Mouse (Mus musculus) ES-Bruce4 (cell line): ENCODE results near the gene Vamp2. TPM values are rescaled to one million over a fixed set of nuclear protein-coding genes. Genes with fewer than 3 reads are reported as not detected.
A peak's percentile ranks its signal among the peaks of the same experiment; 100 is the strongest.

Source experiments
- H3K27ac ChIP-seq: 2 replicates; pipeline ENCODE4 v1.5.1; 2012; ENCODE audit warnings: low read length, inconsistent platforms; ENCODE audit not compliant: insufficient read depth
- H3K27me3 ChIP-seq: 2 replicates; pipeline ENCODE4 v1.6.1; 2012; ENCODE audit warnings: mild to moderate bottlenecking, low read length, inconsistent platforms; ENCODE audit not compliant: control insufficient read depth, poor library complexity, insufficient read depth, severe bottlenecking
- H3K36me3 ChIP-seq: 2 replicates; pipeline ENCODE4 v1.6.1; 2012; ENCODE audit warnings: inconsistent platforms, mild to moderate bottlenecking, low read length, moderate library complexity; ENCODE audit not compliant: control insufficient read depth, poor library complexity, insufficient read depth, severe bottlenecking
- H3K4me1 ChIP-seq: one replicate; pipeline ENCODE4 v1.8.1; 2011; ENCODE audit warnings: low read length; ENCODE audit not compliant: control insufficient read depth, insufficient read depth
- H3K4me3 ChIP-seq: 2 replicates; pipeline ENCODE4 v1.5.1; 2011; ENCODE audit warnings: low read depth, mild to moderate bottlenecking, low read length
- H3K9ac ChIP-seq: 2 replicates; pipeline ENCODE4 v1.6.1; 2012; ENCODE audit warnings: low read depth, mild to moderate bottlenecking, inconsistent platforms; ENCODE audit not compliant: poor library complexity, severe bottlenecking
- H3K9me3 ChIP-seq: replicated peaks from 2 replicates; pipeline ENCODE4 v1.6.1; 2012; ENCODE audit warnings: mild to moderate bottlenecking, low read length, inconsistent platforms; ENCODE audit not compliant: control insufficient read depth, poor library complexity, insufficient read depth, severe bottlenecking
- CTCF ChIP-seq: IDR thresholded peaks from one replicate; pipeline ENCODE4 v1.8.1; 2011; ENCODE audit warnings: low read depth, low read length
- EP300 ChIP-seq: IDR thresholded peaks from 2 replicates; pipeline ENCODE4 v1.6.1; 2011; ENCODE audit warnings: low read depth, low read length; ENCODE audit not compliant: insufficient read depth
- POLR2A ChIP-seq: IDR thresholded peaks from one replicate; pipeline ENCODE4 v1.8.1; 2011; ENCODE audit warnings: low read length; ENCODE audit not compliant: insufficient read depth
- polyA plus RNA-seq: library from polyadenylated mRNA; stranded (reverse); fragments of >200 nt; gene quantifications from 2 replicates; pipeline ENCODE4 v1.2.4, GENCODE M21; 2011; ENCODE audit warnings: low read depth; ENCODE audit not compliant: missing spikeins, insufficient read depth, insufficient read length

Vamp2 gene
- polyA plus RNA-seq, 1 experiment: 39.5 TPM

DNA sequence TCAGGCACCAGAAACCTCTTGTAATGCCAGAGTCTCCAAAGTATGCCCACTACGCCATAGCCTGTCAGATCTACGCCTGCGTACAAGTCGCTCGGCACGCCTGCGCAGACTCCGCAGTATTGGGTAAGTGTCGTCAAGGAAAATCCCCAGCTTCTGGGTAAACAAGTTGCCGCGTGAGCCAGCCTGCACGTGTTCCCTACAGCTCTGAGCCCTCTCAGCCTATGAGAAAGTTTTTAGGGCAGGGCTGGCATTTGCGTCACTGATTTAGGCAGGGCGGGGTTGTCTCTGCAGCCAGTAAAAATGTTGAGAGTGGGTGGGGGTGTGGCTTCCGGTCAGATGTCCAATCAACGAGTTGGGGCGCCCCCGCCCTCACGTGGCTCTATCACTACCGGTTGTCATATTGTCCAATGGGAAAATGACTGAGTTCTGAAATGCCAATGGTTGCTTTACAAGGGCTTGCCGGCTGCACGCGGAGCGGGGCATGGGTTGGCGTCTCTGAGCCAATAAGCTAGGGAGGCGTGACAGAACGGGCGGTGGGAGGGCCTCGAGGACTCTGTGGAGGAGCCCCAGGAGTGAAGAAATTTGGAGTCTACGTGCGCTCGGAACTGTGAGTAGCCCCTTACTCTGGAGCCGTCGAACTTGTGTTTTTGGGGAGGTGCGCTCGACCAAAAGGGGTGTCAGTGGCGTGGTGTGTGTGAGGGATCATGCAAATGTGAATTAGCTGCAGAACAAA, 6.6 kb downstream of the Vamp2 start, which contains the start of gene Per1:
Per1 (plus strand) TSS at position 521 of the 733 bp plus-strand sequence.
- H3K36me3 ChIP-seq: peaks cover 12% of the 10 kb centered on the region
- TF ChIP-seq POLR2A (no peak), EP300 (peak; percentile 50; the same call in 1 of the 2 replicates)
- no peak within 1 kb of the TSS; the same call in 1 of the 2 replicates for H3K27ac ChIP-seq
- no peaks in the 10 kb centered on the region for H3K9me3 ChIP-seq
- peak within 1 kb of the TSS; percentile 96 for H3K4me3 ChIP-seq
- no peaks in the 10 kb centered on the region for H3K4me1 ChIP-seq
- peak within 1 kb of the TSS; percentile 57 for H3K9ac ChIP-seq
- H3K27me3 ChIP-seq: no peaks in the 10 kb centered on the region

DNA sequence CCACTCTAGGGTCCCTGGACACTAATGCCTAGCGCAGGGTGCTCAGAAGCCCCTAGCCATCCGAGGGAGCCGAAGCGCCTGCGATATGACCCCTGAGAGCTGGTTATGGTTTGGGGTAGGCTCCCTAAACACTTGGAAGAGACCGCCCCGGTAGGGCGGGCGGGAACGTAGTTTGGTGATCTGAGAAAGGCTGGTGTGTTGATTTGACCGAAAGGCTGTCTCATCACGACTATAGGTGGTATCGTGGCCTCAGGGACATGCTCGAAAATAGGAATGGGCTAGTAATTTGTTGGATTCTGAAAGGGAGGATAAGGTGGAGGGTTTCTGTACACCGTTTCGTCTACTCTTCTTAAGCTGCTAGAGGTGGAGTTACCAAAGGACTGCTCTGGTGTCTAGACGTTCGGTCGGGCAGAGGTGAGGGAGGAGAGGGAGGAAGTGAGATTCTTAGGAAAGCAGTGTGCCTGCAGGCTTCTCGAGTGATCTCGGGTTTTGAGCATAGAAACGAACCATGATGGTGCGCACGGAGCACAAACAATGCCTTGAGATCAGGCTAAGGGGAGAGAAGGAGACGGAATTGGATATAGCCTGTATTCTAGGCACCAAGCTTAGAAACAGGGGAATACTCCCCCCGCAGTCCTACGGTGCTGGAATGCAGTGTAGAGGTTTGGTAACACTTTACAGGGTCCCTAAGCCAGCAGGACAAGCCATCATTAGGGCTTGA, 7.4 kb downstream of the Vamp2 start:
- H3K27ac ChIP-seq: no peak overlapping the region
- H3K4me3 ChIP-seq: peak overlapping the region; percentile 96
- H3K4me1 ChIP-seq: no peaks in the 10 kb centered on the region
- peaks cover 5% of the 10 kb centered on the region; the same call in 1 of the 2 replicates for H3K36me3 ChIP-seq
- peak overlapping the region; percentile 57 for H3K9ac ChIP-seq
- no peaks in the 10 kb centered on the region for H3K9me3 ChIP-seq
- H3K27me3 ChIP-seq: no peaks in the 10 kb centered on the region
- TF ChIP-seq EP300 (no peak), CTCF (no peak), POLR2A (no peak)

DNA sequence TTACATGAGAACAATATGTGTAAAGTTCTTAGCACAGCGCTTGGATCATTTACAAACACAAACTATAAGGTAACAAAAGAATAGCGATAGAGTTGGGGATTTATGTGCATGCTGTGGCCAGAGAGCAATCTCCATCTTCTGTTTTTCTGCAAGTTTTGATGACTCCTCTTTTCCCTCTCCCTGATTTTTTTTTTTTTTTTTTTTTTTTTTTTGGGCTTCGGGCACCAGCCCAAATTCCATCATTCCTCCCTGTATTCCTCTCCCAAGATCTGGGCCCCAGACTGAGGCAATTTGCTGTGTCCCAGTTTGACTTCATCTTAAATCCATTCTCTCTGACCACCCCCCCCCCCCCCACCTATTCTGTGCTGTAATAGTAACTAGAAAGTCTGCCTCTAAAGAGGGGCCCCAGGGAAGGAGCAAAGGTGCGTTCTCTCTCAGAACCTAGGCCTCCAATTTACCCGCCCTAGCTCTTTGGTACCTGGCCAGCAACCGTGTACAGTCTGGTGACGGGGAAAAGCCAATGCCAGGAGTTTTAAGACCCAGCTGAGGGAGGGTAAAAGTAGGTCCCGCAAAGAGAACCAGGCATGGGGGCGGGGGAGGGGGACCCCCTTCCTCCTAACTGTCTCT, 8.2 kb downstream of the Vamp2 start:
- no peaks in the 10 kb centered on the region for H3K4me1 ChIP-seq
- peaks cover 7% of the 10 kb centered on the region; the same call in 1 of the 2 replicates for H3K36me3 ChIP-seq
- TF ChIP-seq CTCF (no peak), EP300 (no peak)
- H3K4me3 ChIP-seq: peak overlapping the region; percentile 54
- H3K9ac ChIP-seq: peak overlapping the region; percentile 59
- H3K9me3 ChIP-seq: no peaks in the 10 kb centered on the region
- no peak overlapping the region for H3K27ac ChIP-seq
- H3K27me3 ChIP-seq: no peaks in the 10 kb centered on the region

DNA sequence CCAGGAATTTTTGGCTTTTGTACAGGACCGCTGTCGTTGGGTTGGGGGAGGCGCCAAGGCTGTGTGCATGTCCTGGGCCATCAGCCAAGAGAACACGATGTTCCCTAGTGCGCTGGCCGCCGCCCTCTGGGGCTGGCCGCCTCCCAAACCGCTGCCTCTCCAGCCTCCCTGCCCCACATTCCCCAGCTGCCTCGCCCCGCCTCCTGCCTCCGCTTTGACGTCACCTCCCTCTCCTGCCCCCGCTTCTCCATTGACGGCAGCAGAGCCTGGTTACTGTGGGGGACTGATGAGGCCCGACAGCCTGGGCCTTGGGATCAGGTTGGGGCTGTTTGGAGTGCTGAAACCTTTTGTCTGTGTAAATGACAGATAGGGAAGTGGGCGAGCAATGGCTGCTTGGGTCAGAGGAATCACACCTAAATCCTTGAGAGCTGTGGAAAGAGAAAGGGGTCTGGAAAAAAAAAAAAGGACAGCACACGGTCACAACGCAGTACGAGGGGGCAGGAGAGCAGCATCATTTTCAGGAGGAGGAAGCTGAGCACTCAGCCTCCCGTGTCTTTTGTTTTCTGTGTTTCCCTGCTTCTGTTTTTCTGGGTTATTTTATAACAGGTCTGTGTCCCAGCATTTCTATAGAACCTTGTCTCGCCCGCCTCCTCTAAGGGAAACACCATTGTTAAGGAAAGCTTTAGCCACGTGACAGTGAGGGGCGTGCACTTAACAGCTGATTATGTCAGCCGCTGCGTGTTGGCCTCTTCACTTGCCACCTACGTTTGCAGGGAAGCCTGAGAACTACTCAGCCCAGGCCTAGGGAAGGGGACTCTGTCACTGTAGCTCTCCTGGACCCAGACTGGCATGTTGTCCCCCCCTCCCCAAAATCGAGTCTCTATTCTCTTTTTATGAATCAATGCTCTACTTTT, 9.0 kb downstream of the Vamp2 start:
- H3K9me3 ChIP-seq: no peaks in the 10 kb centered on the region
- TF ChIP-seq CTCF (no peak), POLR2A (no peak), EP300 (0 out of 2 replicates have a peak, but pooled peaks have one; percentile 16)
- peaks cover 15% of the 10 kb centered on the region for H3K36me3 ChIP-seq
- H3K27ac ChIP-seq: no peak overlapping the region
- no peaks in the 10 kb centered on the region for H3K4me1 ChIP-seq
- peak overlapping the region; percentile 59 for H3K9ac ChIP-seq
- peak overlapping the region; percentile 54 for H3K4me3 ChIP-seq
- no peaks in the 10 kb centered on the region for H3K27me3 ChIP-seq

DNA sequence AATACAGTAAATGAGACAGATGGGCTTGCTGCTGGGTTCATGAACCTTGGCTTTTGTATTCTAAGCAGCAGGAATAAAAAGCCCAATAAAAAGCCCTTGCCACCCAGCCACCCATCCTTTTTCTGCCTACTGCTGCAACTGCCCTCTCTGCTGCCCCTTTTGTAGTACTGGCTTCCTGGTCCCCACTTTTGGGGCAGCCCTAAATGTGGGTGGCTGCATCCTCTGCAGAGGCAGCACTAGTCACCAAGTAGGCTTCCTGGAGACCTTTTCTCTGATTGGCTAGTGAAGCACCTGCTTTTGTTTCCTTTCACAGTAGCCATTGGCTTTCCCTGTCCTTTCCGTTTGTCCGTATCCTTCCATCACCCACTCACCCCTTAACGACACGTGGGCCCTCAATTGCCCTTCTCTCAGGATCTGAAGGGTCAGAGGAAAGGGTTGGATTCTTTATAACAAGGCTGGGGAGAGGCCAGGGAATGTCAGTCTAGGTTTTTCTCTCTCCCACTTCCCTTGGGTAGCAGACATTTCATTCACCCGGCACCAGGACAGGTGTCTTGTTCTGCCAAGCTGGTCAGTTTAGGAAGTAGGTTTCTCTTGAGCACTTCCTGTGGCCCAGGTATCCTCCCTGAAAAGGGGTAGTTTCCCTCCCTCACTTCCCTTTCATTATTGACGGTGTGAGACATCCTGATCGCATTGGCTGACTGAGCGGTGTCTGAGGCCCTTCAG, 9.9 kb downstream of the Vamp2 start:
- H3K27ac ChIP-seq: no peak overlapping the region
- H3K36me3 ChIP-seq: peaks cover 14% of the 10 kb centered on the region
- no peaks in the 10 kb centered on the region for H3K9me3 ChIP-seq
- no peak overlapping the region for H3K9ac ChIP-seq
- no peaks in the 10 kb centered on the region for H3K4me1 ChIP-seq
- peak overlapping the region; percentile 25; the same call in 1 of the 2 replicates for H3K4me3 ChIP-seq
- no peaks in the 10 kb centered on the region for H3K27me3 ChIP-seq
- TF ChIP-seq POLR2A (no peak), CTCF (no peak), EP300 (no peak)
